Mouse (Mus musculus) embryonic fibroblast, embryonic 13.5 days (primary cell): ENCODE measurements around the gene Pdzd8.

Source experiments
- CTCF ChIP-seq: IDR thresholded peaks from 2 replicates; pipeline ENCODE4 v1.5.1; 2011; ENCODE audit warnings: mild to moderate bottlenecking, control low read depth, low read length, moderate library complexity, borderline replicate concordance; ENCODE audit not compliant: insufficient read depth
- POLR2A ChIP-seq: IDR thresholded peaks from 2 replicates; pipeline ENCODE4 v1.6.1; 2011; ENCODE audit warnings: low read depth, mild to moderate bottlenecking, control low read depth, low read length, moderate library complexity

DNA sequence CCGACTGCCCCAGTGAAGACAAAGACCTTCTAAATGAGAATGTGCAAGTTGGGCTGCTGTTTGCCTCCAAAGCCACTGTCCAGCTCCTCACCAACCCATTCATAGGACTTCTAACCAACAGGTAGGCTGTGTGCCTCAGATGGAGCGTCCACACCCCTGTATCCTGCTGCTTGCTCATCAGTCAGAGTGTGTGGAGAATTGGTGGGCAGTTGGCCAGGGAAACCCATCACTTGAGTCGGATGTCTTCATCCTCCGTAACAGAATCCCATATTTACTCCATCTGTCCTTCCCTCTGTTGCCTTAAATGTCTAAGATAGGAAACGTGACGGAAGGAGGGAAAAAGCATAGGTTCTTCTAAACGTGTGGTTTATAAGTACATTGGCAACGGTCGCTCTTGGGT, 82.4 kb downstream of the Pdzd8 start:
- TF ChIP-seq CTCF = no peak
- no peak for TF ChIP-seq POLR2A
